Mouse (Mus musculus) macrophage (primary cell): ENCODE measurements around the gene Bckdk. TPM values are rescaled to one million over a fixed set of nuclear protein-coding genes. Genes with fewer than 3 reads are reported as not detected.

Experiments
- H3K27ac ChIP-seq: fragments of 350-480 bp; formaldehyde crosslinking; 2 replicates; pipeline ENCODE4 v1.9.0; 2021
- H3K36me3 ChIP-seq: fragments of 350-480 bp; formaldehyde crosslinking; 2 replicates; pipeline ENCODE4 v1.9.0; 2021; ENCODE audit errors: inconsistent target
- H3K4me3 ChIP-seq: fragments of 350-480 bp; formaldehyde crosslinking; 2 replicates; pipeline ENCODE4 v1.9.0; 2021; ENCODE audit errors: inconsistent target
- H3K79me2 ChIP-seq: fragments of 350-480 bp; formaldehyde crosslinking; 2 replicates; pipeline ENCODE4 v1.9.0; 2021; ENCODE audit errors: inconsistent target
- WGBS: methylation state at CpG from one replicate; pipeline ENCODE4 v1.1.7; 2026; ENCODE audit warnings: inconsistent platforms; ENCODE audit not compliant: missing documents; 5-methylcytosine and 5-hydroxymethylcytosine counted together
- polyA plus RNA-seq: library from polyadenylated mRNA; stranded (reverse); fragments of 250-400 nt; gene quantifications from 3 replicates; pipeline ENCODE4 v1.2.4, GENCODE M21; 2018; ENCODE audit warnings: inconsistent platforms
- total RNA-seq, 78 experiments: library from RNA; depleted of rRNA; stranded (reverse); fragments of 250-400 nt; gene quantifications; 1 replicate in 9 of 78; 2 replicates in 24 of 78; 3 replicates in 43 of 78; 4 replicates in 2 of 78; pipeline ENCODE4 v1.2.4; 2018; ENCODE audit warnings: inconsistent platforms in 56 of 78

Gene Bckdk
- total RNA-seq (2018; cell fraction: chromatin; rRNA removed), result 10 to 100 TPM in 14 of 26 experiments, 1 to 10 TPM in 12; 3.3 to 27.4 (median 10.6) TPM
- 10 to 100 TPM; 21.4 to 35.0 (median 29.6) TPM for total RNA-seq (2018; cell fraction: cytosol; rRNA removed)
- 10 to 100 TPM in 15 of 26 experiments, 1 to 10 TPM in 11; 5.8 to 24.0 (median 11.3) TPM for total RNA-seq (2018; cell fraction: nucleus; rRNA removed)
- polyA plus RNA-seq, result 30.8 to 48.5 TPM (median 38.0 TPM) in 3 replicates

DNA sequence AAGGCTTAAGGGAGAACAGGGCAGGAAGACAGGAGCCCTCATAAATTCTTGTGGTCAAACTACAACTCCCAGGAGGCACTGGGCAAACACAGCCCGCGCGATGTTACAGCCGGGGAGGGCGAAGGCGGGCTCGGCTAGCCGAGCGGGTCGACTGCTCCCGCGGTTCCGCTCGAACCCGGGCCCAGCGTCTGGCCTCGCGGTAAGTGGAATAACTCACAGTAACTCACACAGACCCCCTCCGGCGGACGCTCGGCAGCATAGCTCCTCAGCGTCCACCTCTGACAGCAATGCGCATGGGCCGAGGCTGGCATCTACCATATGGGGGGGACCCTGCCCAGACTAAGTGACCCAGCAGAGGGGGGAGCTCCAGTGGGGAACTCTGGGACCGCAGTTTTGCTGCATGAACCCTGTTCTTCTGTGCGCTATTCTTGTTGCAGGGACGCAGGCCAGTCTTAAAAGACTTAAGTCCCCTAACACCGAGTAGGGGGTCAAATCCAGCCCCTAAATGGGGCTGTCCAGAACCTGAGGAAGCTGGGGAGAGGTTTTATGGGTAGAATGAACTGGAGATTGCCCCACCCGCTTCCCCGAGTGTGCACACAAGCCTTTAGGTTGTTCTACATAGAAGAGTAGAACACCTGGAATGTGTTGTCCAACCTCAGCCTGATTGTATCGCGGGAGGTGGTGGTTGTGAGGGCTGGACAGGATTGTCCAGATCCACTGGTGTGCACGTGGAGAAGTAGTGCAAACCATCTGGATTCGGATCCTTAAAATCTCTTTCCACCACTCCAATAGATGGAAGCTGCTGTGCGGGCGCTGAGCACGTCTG, at the start of gene Bckdk:
Gene Bckdk (plus strand): TSS at position 112 of the 826 bp plus-strand sequence.
- Histone ChIP-seq H3K36me3 (peaks cover 31% of the 10 kb centered on the region), H3K4me3 (peak within 1 kb of the TSS; percentile 92), H3K27ac (peak within 1 kb of the TSS; percentile 69), H3K79me2 (peaks cover 8% of the 10 kb centered on the region; the same call in 1 of the 2 replicates)
- WGBS, result 7% methylated on average over 37 of the region's 38 CpGs

DNA sequence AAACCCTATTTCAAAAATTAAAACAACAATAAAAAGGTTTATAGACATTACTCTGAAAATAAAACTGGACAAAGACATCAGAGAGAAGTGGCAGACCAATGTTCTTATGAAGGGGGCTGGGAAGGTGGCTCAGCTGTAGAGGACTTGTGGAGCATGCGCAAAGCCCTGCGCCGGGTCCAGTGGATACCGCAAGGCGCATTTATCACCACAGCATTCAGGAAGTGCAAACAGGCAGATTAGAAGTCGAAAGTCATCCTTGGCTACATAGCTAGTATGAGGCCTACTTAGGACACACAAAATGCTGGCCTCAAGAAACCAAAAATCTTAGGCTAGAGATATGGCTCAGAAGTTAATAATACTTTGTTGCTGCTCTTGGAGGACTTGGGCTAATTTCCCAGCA, 45.6 kb upstream of the Bckdk start:
- Histone ChIP-seq H3K4me3 (no peak overlapping the region), H3K79me2 (no peaks in the 10 kb centered on the region)

GRCm38 (mm10) chr7:127866434-127866833, 37.4 kb upstream of the Bckdk start:
- 97% methylated on average over 12 of the region's 12 CpGs for WGBS
- Histone ChIP-seq H3K4me3 (no peak overlapping the region), H3K79me2 (peaks cover 32% of the 10 kb centered on the region), H3K27ac (no peak overlapping the region), H3K36me3 (peaks cover 20% of the 10 kb centered on the region)

More for the DNA sequence above, 45.6 kb upstream of the Bckdk start:
- Histone ChIP-seq H3K27ac (no peak overlapping the region), H3K36me3 (no peaks in the 10 kb centered on the region)
- WGBS, result 81% methylated on average over 6 of the region's 6 CpGs

DNA sequence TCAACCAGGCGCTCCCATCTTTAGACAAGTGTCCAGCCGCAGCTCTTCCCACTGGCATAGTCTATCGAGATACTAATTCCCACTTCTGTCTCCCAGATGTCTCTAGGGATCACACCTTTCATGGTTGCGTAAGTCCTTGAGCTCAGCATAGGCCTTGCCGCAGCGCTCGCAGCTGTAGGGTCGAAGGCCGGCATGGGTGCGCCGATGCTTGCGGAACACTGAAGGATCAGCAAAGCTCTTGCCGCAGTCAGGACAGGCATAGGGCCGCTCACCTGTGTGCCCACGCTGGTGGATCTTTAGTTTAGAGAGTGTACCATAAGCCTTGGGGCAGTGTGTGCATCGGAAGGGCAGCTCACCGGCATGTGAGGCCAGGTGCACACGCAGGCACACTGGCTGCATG, 36.2 kb upstream of the Bckdk start:
- 98% methylated on average over 16 of the region's 18 CpGs for WGBS
- no peak overlapping the region for H3K4me3 ChIP-seq
- no peak overlapping the region for H3K27ac ChIP-seq
- H3K79me2 ChIP-seq, result peaks cover 44% of the 10 kb centered on the region
- peaks cover 20% of the 10 kb centered on the region for H3K36me3 ChIP-seq

DNA sequence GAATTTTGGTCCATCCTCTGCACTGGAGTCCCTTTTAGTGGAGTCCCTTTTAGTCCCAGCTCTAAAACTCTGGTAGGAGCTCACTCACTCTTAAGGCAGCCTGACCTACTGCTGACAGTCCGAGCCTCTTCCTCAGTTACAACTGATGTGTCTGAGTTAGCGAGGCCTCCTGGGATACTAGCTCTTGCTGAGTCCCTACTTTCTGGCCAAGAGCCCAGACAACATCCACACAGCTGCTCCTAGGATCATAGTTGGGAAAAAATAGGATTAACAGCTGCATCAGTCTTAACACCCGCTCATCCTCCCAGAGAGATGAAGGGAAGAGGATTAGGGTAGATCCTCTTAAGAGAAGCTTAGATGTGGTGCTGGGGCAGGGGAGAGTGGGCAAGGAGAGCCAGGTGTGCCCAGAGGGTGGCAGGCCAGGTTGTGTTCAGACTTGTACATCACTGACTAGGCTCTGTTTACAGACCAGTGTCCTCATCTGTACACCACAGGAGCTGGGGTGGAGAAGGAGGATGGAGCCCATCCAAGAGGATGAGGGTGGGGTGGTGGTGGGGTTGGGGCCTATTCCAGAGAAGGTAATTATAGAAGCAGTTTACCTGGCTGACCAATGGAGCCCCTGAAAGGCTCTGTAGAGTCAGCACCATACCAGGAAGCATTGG, 34.6 kb upstream of the Bckdk start:
- Histone ChIP-seq H3K36me3 (peaks cover 20% of the 10 kb centered on the region), H3K27ac (no peak overlapping the region), H3K4me3 (no peak overlapping the region), H3K79me2 (peaks cover 60% of the 10 kb centered on the region)
- 91% methylated on average over 3 of the region's 3 CpGs for WGBS

GRCm38 (mm10) chr7:127870136-127870821, 33.6 kb upstream of the Bckdk start:
- Histone ChIP-seq H3K36me3 (peaks cover 20% of the 10 kb centered on the region), H3K4me3 (no peak overlapping the region), H3K79me2 (peaks cover 70% of the 10 kb centered on the region), H3K27ac (no peak overlapping the region)
- 90% methylated on average over 5 of the region's 5 CpGs for WGBS

DNA sequence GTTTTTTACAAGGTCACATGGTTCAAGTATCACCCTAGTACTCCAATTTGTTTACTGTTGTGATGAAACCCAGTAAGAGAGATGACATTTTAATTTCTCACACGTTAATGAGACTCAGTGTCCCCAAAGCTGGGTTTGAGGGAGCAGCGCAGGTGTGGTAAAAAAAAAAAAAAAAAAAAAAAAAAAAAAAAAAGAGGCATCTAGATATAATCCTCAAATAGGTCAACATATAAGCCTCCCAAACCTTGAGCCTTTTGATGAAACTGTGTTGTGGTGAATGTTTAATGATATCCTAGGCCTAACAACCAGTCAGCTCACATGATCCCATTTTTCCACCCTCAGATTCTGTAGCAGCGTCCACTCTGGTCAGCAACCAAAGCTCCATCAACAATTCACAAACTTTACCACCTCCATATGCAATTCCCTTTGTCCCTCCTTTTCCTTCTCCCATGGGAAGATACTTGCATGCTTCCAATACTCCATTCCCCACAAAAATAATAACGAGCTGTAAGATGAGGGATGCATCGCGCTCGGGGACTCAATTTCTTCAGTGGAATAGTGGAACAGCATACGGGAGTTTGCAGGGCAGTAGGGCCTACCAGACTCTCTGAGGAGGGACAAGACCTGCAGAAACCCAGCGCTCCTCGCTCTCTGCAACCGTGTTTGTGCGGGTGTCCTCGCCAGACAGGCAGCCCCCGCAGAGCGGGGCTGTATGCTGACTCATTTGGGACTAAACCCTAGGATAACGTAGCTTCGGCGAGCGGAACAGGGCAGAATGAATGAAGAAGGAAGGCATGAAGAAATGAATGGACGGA, 28.9 kb upstream of the Bckdk start:
- 0% methylated on average over 18 of the region's 20 CpGs for WGBS
- H3K27ac ChIP-seq, result peak overlapping the region; percentile 65
- peaks cover 86% of the 10 kb centered on the region for H3K79me2 ChIP-seq
- peaks cover 21% of the 10 kb centered on the region for H3K36me3 ChIP-seq
- H3K4me3 ChIP-seq, result peak overlapping the region; percentile 78

DNA sequence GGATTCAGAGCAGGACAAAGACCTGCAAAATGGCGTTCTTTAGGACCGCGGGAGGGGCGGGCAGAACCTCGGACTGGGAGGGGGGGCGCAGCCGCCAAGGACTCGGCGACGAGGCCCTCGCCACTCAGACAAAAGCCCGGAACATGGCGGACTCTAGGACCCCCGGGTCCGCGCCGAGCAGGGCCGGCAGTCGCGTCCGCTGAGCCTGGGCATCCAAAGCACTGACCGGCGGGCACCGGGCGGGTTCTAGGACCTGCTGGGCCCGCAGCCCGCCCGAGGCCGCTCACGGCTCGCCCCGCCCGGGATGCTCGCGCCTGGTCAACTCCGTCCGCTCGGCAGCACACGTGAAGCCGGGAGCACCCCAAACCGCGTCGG, 28.3 kb upstream of the Bckdk start:
- WGBS, result under 1% methylated on average over 38 of the region's 43 CpGs
- Histone ChIP-seq H3K27ac (peak overlapping the region; percentile 65), H3K36me3 (peaks cover 27% of the 10 kb centered on the region), H3K4me3 (peak overlapping the region; percentile 78), H3K79me2 (peaks cover 86% of the 10 kb centered on the region)

GRCm38 (mm10) chr7:127876041-127876466, 27.8 kb upstream of the Bckdk start, which contains the start of gene Zfp646:
Gene Zfp646, plus strand, starts transcription at chr7:127876221.
- WGBS, result under 1% methylated on average over 40 of the region's 41 CpGs
- Histone ChIP-seq H3K27ac (peak within 1 kb of the TSS; percentile 92), H3K79me2 (peaks cover 86% of the 10 kb centered on the region), H3K36me3 (peaks cover 31% of the 10 kb centered on the region), H3K4me3 (peak within 1 kb of the TSS; percentile 78)

DNA sequence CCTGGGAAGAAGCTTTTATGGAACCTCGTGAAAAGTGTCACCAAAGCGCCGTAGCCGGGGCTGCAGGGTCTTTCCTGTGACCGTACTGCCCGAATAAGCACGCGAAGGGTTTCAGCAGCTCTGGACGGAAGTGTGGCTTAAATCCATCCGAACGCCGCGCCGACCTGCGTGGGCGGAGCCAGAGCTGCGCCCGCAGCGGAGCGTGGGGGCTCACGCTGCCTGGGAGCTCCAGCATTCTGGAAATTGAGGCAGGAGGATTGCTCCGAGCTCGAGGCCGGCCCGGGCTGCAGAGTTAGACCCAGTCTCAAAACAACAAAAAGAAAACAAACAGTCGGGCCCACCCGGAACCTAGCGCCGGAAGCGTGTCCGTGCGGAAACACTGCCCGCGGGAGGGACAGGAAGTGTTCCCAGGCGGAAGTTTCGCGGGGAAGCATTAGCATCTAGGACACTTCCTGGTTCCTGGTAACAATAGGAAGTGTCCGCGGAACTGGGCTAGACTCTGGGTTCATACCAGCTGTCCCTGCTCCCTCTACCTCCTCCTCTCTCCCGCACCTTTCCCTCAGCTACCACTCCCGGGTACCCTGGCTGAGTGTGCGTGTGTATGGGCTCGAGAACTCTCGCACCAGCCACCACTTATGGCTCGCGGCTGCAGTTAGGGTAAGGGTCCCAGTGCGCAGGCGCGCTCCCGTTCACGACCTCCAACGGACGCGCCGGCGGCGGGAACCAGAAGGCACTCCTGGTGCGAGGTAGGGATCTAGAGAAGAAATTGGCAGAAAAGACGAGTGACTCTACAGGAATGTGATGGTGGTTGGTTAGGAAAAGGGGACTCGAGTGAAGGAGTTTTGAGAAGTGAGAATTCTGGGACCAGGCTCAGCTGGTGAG, 27.2 kb upstream of the Bckdk start, which contains the start of gene Zfp668:
Gene Zfp668 (minus strand): TSS at position 362 of the 882 bp plus-strand sequence.
- peak within 1 kb of the TSS; percentile 92 for H3K27ac ChIP-seq
- peaks cover 38% of the 10 kb centered on the region for H3K36me3 ChIP-seq
- H3K79me2 ChIP-seq, result peaks cover 86% of the 10 kb centered on the region
- WGBS, result under 1% methylated on average over 60 of the region's 60 CpGs
- peak within 1 kb of the TSS; percentile 77 for H3K4me3 ChIP-seq

DNA sequence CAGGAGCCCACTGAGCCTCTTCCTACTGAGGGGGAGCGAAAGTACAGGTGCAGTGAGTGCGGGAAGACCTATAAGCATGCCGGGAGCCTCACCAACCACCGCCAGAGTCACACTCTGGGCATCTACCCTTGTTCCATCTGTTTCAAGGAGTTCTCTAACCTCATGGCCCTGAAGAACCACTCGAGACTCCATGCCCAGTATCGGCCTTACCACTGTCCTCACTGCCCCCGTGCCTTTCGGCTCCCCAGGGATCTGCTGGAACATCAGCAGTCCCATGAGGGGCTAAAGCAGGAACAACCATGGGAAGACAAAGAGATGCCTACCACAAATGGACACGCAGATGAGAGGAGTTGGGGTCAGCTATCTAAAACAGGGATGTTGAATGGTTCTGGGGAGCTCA, 24.6 kb upstream of the Bckdk start:
- Histone ChIP-seq H3K36me3 (peaks cover 64% of the 10 kb centered on the region), H3K79me2 (peaks cover 86% of the 10 kb centered on the region), H3K27ac (no peak overlapping the region), H3K4me3 (no peak overlapping the region)
- WGBS, result 100% methylated on average over 9 of the region's 9 CpGs

DNA sequence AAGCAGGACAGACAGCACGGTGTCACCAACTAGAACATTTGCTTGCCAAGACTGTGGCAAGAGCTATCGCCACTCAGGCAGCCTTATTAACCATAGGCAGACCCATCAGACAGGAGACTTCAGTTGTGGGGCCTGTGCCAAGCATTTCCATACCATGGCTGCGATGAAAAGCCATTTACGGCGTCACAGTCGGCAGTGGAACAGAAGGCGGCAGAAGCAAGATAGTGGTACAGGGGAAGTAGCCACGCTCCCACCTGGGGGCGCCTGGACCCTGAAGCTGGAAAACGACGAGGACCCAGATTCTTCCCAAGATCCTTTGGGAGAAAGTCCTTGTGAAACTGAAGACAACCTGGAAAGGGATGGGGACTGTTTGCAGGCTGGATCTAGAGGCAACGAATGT, 23.5 kb upstream of the Bckdk start:
- no peak overlapping the region for H3K4me3 ChIP-seq
- no peak overlapping the region for H3K27ac ChIP-seq
- WGBS, result 92% methylated on average over 12 of the region's 12 CpGs
- H3K36me3 ChIP-seq, result peaks cover 75% of the 10 kb centered on the region
- H3K79me2 ChIP-seq, result peaks cover 86% of the 10 kb centered on the region

- Histone ChIP-seq H3K27ac (no peak overlapping the region), H3K36me3 (peaks cover 89% of the 10 kb centered on the region), H3K4me3 (no peak overlapping the region), H3K79me2 (peaks cover 48% of the 10 kb centered on the region; the same call in 1 of the 2 replicates)
- 51% methylated on average over 6 of the region's 6 CpGs for WGBS
Measured at GRCm38 (mm10) chr7:127885951-127886350, 17.9 kb upstream of the Bckdk start.
